Mouse (Mus musculus) 3134 (cell line): Measurements from ENCODE around the gene S100a1.
A peak's percentile ranks its signal among the peaks of the same experiment; 100 is the strongest.

Experiments
- DNase-seq: peaks from one replicate; pipeline ENCODE4 v3.0.0-alpha.2; 2011; ENCODE audit warnings: low spot score; ENCODE audit not compliant: insufficient read length; ENCODE audit errors: extremely low read depth

The S100a1 gene

GRCm38 (mm10) chr3:90512276-90512675, 1.9 kb downstream of the S100a1 start:
- no peak for DNase-seq

DNA sequence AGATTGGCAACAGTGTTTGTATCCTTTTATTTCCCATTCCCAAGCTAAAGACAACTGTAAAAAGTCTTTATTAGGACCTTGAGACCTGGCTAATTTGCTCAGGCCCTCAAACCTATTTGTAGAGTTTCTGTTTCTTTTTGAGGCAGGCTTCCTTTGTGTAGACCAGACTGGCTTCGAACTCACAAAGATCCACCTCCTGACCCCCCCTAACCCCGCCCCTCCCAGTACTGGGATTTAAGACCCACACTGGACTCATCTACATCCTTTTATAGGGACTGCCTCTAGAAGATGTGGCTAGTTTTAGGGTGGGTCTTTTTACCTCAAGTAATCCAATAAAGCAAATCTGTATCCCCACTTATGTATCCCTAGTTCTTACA, 4.5 kb downstream of the S100a1 start:
- DNase-seq: no peak

GRCm38 (mm10) chr3:90508950-90509746, 5.0 kb downstream of the S100a1 start, which contains the start of gene Chtop:
TSS of gene Chtop (minus strand) at chr3:90509498.
- DNase-seq: peak; percentile 97

- DNase-seq: no peak
These were observed 5.8 kb downstream of the S100a1 start for GRCm38 (mm10) chr3:90508287-90508949.

- DNase-seq: no peak
These were observed 7.8 kb downstream of the S100a1 start for GRCm38 (mm10) chr3:90506362-90506761.

- no peak for DNase-seq
These were observed 9.0 kb downstream of the S100a1 start for GRCm38 (mm10) chr3:90505216-90505615.

DNA sequence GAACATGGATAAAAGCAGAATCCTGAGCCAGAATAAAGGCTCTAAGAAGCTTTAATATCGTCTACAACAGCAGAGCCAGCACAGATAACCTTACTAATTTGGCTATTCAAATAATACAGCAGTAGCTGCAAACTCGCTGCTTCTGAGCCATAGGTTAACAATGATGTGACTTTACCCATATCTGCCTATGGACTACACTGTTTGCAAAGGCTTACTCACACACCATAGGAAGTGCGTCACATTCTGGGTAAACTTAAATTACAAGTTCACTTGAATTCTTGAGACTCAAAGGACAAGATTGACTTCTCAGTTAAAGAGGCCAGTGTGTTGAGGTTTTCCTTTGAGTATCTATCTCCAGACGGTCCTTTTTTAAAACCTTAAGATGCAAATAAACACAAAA, 10.7 kb downstream of the S100a1 start:
- no peak for DNase-seq

GRCm38 (mm10) chr3:90497597-90497996, 16.6 kb downstream of the S100a1 start:
- DNase-seq: no peak

GRCm38 (mm10) chr3:90495850-90496525, 18.2 kb downstream of the S100a1 start:
- no peak for DNase-seq

GRCm38 (mm10) chr3:90493831-90494540, 20.2 kb downstream of the S100a1 start:
- DNase-seq: no peak

- peak; percentile 69 for DNase-seq
These were observed 22.8 kb downstream of the S100a1 start for GRCm38 (mm10) chr3:90491350-90491749.

- DNase-seq: peak; percentile 96
These were observed 23.4 kb downstream of the S100a1 start, which contains the start of gene Snapin for GRCm38 (mm10) chr3:90490696-90491256. TSS of gene Snapin (minus strand) at chr3:90491033.

DNA sequence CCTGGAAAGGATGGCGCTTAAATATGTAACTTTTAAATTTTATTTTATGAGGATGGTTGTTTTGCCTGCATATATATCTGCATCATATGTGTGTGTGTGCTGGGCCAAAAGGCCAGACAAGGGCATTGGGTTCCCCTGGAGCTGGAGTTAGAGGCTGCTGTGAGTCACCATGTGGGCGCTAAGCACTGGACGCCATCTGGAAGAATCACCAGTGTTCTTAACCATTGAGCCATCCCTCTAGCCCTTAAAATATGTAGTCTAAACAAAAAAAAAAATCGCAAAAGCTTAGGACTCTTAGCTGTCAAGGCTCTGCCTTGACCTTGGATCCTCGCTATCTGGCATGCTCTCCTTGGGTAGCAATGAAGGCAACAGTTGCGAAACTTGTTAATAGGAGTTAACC, 25.6 kb downstream of the S100a1 start:
- DNase-seq: no peak

DNA sequence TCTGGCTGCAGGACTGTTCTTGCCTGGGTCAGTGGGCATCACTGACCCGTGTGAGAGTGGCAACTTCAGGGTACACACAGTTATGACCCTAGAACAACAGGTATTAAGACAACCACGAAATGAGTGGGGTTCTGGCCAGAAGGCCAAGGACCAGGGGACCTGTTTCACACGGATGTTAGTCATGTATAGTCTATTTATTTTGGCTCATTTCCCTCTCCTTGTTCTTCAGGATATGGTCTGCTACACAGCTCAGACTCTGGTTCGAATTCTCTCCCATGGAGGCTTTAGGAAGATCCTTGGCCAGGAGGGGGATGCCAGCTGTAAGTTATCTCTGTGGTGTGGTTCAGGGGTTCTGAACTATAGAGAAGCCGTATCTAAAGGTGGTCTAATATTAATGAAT, 27.2 kb downstream of the S100a1 start:
- peak; percentile 26 for DNase-seq

DNA sequence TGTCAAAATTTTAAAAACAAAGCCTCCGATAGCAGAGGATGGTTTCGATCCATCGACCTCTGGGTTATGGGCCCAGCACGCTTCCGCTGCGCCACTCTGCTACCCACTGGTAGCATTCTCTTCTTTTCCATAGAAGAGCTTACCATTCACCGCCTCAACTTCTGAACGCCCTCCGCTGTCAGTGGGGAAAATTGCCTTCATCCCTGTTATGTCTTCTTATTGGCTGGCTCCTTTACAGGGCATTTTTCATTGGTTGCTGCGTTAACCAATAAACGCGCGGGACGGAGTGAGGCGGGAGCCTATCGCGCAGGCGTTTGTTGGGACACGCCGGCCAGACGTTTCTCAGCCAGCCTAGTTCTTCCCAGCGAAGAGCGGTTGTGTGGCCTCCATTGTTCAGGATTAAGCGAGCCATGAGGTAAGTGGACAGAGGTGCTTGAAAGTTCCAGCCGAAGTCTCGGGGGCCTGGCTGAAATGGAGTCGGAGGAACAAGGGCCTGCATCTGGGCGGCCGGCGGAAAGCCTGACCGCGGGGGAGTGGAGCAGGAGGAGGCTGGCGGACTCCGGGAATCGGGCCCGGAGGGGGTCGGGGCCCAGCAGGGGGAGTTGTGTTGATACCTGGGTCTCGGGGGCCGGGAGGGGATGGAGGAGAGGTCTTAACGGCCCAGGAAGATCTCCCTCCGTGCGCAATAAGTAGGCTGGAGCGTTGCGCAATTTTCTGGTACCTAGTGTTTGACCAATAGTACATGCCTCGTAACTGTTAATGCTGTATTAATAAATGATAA, 38.2 kb downstream of the S100a1 start, which contains the start of gene Ilf2:
Gene Ilf2 (plus strand): TSS at position 296 of the 781 bp plus-strand sequence.
- peak; percentile 98 for DNase-seq

DNA sequence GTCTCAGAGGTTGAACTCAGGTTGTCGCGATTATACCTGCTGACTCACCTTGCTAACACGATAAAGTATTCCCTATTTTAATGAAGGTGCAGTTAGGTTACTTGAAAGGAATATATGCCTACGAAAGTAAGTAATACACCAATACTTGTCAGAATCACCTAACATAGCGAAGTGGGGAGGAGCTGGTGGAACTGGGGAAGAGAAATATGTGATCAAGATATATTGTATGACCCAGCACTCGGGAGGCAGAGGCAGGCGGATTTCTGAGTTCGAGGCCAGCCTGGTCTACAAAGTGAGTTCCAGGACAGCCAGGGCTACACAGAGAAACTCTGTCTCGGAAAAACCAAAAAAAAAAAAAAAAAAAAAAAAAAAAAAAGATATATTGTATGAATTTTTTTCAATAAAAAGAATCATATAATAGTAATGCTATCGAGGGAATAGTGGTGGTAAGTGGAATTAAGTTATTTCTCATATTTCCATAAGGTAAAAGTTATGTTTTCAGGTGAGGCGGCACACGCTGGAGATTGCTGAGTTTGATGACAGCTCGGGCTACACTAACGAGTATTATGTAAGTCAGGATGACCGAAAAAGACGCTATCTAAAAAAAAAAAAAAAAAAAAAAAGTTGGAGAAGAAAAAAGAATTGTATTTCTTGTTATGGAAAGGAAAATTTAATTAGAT, 38.9 kb downstream of the S100a1 start:
- DNase-seq: peak; percentile 31

DNA sequence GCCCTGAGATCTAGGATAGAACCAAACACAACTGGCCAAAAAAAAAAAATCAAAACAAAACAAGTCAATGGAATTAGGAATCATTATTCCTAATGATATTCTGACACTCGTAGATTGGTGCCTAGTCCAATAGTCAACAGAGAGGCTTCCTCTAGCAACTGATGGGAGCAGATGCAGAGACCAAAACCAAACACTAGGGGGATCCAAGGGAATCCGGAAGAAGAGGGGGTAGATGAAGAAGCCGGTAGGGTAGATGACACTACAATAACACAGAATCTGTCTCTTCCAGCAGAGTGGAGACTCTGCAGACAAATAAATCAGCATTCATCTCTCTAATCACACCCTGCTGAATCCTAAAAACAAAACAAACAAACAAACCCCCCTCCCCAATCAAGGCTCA, 42.0 kb downstream of the S100a1 start:
- DNase-seq: no peak

- DNase-seq: no peak
These were observed 46.4 kb downstream of the S100a1 start for GRCm38 (mm10) chr3:90467618-90468300.
